Mouse (Mus musculus): ENCODE measurements around the gene Gnb1. TPM values are rescaled to one million over a fixed set of nuclear protein-coding genes. Genes with fewer than 3 reads are reported as not detected.
A peak's percentile ranks its signal among the peaks of the same experiment; 100 is the strongest.

Gene Gnb1
- 607 and 643 TPM in 2 replicates for polyA plus RNA-seq (2016; fragmentation: Nextera tagmentation; extraction: Ambion mirVana)

DNA sequence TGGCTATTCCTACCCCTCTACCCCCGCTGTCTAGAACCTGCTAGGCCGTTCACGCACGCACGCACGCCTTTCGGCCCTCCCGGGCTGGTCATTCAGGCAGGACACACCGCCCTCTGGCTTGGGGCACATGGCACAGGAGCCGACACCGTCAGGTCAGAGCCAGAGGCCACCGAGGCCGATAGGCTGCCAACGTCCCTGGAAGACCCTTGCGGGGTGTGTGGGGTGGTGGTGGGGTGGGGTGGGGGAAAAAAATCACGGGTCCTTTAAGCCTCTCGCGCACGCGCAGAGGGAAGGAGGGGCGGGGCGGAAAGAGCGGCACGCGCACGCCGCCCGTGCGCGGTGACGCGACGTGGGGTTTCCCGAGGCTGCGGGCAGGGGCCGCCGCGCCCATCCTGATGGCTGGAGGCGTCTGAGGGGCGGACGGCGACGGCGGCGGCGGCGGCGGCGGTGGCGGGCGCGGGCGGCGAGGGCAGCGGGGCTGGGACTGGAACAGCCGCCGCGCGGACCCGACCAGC, at the start of gene Gnb1:
Gene Gnb1, plus strand, starts transcription at position 372 of the 515 bp plus-strand sequence.
- Histone ChIP-seq H3K4me1 (peaks cover 60% of the 10 kb centered on the region), H3K9me3 (no peaks in the 10 kb centered on the region), H3K27ac (peak within 1 kb of the TSS; percentile 99), H3K4me3 (peak within 1 kb of the TSS; percentile 91), H3K36me3 (replicated peaks) (peaks cover 13% of the 10 kb centered on the region), H3K27me3 (ENCODE audit: poor library complexity, severe bottlenecking) (no peaks in the 10 kb centered on the region)
- WGBS = 2% methylated on average over 59 of the region's 60 CpGs
- peak; percentile 88 for DNase-seq (ENCODE audit: extremely low spot score, low spot score)

DNA sequence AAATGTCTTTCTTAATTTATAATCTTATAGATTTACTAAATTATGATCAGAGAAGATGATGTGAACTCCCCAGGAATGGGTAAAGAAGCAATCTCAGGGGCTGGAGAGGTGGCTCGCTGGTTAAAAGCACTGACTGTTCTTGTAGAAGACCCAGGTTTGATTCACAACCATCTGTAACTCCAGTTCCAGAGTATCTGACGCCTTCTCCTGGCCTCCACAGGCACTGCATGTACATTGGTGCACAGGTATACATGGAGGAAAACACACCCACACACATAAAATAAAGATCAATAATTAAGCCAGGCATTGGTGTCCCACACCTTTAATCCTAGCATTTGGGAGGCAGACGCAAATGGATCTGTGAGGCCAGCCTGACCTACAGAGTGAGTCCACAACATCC, 48.4 kb upstream of the Gnb1 start:
- H3K4me1 ChIP-seq = no peaks in the 10 kb centered on the region
- H3K9me3 ChIP-seq = no peaks in the 10 kb centered on the region
- H3K27ac ChIP-seq = no peak overlapping the region
- H3K4me3 ChIP-seq = no peak overlapping the region
- 73% methylated on average over 3 of the region's 3 CpGs for WGBS
- no peaks in the 10 kb centered on the region for H3K36me3 ChIP-seq (replicated peaks)
- DNase-seq (ENCODE audit: extremely low spot score, low spot score) = no peak
- no peaks in the 10 kb centered on the region for H3K27me3 ChIP-seq (ENCODE audit: poor library complexity, severe bottlenecking)

- Histone ChIP-seq H3K4me3 (peak overlapping the region; percentile 4; the same call in 1 of the 2 replicates), H3K27ac (0 out of 2 replicates have a peak overlapping the region, but pooled peaks have one; percentile 17), H3K4me1 (peaks cover 6% of the 10 kb centered on the region), H3K36me3 (replicated peaks) (no peaks in the 10 kb centered on the region), H3K27me3 (ENCODE audit: poor library complexity, severe bottlenecking) (no peaks in the 10 kb centered on the region), H3K9me3 (no peaks in the 10 kb centered on the region)
- DNase-seq (ENCODE audit: extremely low spot score, low spot score) = no peak
- 38% methylated on average over 10 of the region's 10 CpGs for WGBS
Measured at GRCm38 (mm10) chr4:155451597-155451996, 39.6 kb upstream of the Gnb1 start.

- H3K27ac ChIP-seq = no peak overlapping the region
- no peaks in the 10 kb centered on the region for H3K27me3 ChIP-seq (ENCODE audit: poor library complexity, severe bottlenecking)
- peaks cover 4% of the 10 kb centered on the region; the same call in 1 of the 2 replicates for H3K4me1 ChIP-seq
- H3K36me3 ChIP-seq (replicated peaks) = no peaks in the 10 kb centered on the region
- 85% methylated on average over 5 of the region's 5 CpGs for WGBS
- H3K9me3 ChIP-seq = no peaks in the 10 kb centered on the region
- H3K4me3 ChIP-seq = no peak overlapping the region
- no peak for DNase-seq (ENCODE audit: extremely low spot score, low spot score)
Measured at GRCm38 (mm10) chr4:155458575-155458974, 32.6 kb upstream of the Gnb1 start.

DNA sequence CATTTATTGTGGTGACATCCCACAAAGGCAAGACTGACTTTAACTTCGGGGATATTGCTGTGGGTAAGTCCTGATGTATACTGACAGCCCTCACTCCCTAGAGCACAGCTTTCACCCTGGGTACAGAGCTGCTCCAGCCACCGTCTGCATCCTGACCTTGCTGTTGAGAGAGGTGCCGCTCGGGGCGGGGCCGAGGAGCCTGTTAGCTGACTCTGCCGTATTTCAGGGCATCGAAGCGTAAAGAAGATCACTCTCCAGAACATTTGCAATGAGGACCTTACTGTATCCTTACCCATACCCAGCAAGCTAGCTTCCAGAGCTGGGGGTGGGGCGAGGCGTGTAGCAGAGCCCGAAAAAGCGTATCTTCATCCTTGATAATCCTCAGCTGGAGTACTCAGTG, 28.1 kb upstream of the Gnb1 start:
- DNase-seq (ENCODE audit: extremely low spot score, low spot score) = no peak
- Histone ChIP-seq H3K27me3 (ENCODE audit: poor library complexity, severe bottlenecking) (peaks cover 8% of the 10 kb centered on the region; the same call in 1 of the 2 replicates), H3K9me3 (no peaks in the 10 kb centered on the region), H3K27ac (no peak overlapping the region), H3K4me3 (no peak overlapping the region), H3K4me1 (peaks cover 4% of the 10 kb centered on the region; the same call in 1 of the 2 replicates), H3K36me3 (replicated peaks) (no peaks in the 10 kb centered on the region)
- 86% methylated on average over 13 of the region's 13 CpGs for WGBS

DNA sequence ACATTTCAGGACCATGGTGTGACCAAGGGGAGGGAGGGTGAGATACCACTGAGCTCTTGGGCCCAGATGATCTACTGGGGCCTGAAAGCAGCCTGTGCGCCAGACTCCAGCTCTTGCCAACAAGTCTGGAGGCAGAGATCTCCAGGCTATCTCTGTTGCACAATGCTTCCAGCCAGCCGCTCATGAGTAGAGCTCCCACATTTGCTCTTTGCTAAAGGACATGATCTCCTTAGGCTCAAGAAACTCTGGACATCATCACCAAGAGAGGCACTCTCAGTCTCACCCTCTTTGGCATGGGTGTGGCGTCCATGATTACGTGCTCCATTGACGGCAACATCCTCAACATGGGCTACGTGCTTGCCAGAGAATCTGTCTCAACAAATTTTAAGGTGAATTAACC, 27.6 kb upstream of the Gnb1 start:
- H3K9me3 ChIP-seq = no peaks in the 10 kb centered on the region
- DNase-seq (ENCODE audit: extremely low spot score, low spot score) = no peak
- peaks cover 8% of the 10 kb centered on the region for H3K27me3 ChIP-seq (ENCODE audit: poor library complexity, severe bottlenecking)
- H3K27ac ChIP-seq = no peak overlapping the region
- WGBS = 88% methylated on average over 6 of the region's 6 CpGs
- H3K36me3 ChIP-seq (replicated peaks) = no peaks in the 10 kb centered on the region
- H3K4me1 ChIP-seq = peaks cover 6% of the 10 kb centered on the region
- no peak overlapping the region for H3K4me3 ChIP-seq

- H3K27me3 ChIP-seq (ENCODE audit: poor library complexity, severe bottlenecking) = peaks cover 13% of the 10 kb centered on the region
- DNase-seq (ENCODE audit: extremely low spot score, low spot score) = no peak
- WGBS = 91% methylated on average over 4 of the region's 4 CpGs
Measured at GRCm38 (mm10) chr4:155464061-155464460, 27.1 kb upstream of the Gnb1 start.

DNA sequence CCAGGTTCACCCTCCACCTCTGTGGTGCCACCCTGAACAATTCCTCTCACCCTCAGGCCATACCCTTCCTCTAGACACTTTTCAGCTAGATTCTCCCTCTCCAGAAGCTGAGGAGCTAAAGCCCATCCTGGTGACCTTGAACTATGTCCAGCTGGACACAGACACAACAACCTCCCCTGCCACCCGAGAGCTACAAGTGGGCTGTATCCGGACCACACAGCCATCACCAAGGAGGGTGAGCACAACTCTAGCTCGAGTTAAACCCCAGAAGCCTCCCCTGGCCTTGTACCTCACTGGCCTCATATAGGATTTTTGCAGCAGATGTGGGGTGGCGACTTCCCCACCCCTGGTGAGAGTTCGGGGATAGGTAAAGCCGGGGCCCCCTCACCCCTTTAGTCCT, 25.6 kb upstream of the Gnb1 start:
- 80% methylated on average over 6 of the region's 6 CpGs for WGBS
- DNase-seq (ENCODE audit: extremely low spot score, low spot score) = no peak
- H3K27me3 ChIP-seq (ENCODE audit: poor library complexity, severe bottlenecking) = peaks cover 28% of the 10 kb centered on the region
- H3K27ac ChIP-seq = no peak overlapping the region
- no peaks in the 10 kb centered on the region for H3K9me3 ChIP-seq
- H3K4me1 ChIP-seq = peaks cover 20% of the 10 kb centered on the region
- no peaks in the 10 kb centered on the region for H3K36me3 ChIP-seq (replicated peaks)
- no peak overlapping the region for H3K4me3 ChIP-seq

More at GRCm38 (mm10) chr4:155464061-155464460, 27.1 kb upstream of the Gnb1 start:
- Histone ChIP-seq H3K4me1 (peaks cover 10% of the 10 kb centered on the region), H3K4me3 (no peak overlapping the region), H3K9me3 (no peaks in the 10 kb centered on the region), H3K27ac (no peak overlapping the region), H3K36me3 (replicated peaks) (no peaks in the 10 kb centered on the region)

DNA sequence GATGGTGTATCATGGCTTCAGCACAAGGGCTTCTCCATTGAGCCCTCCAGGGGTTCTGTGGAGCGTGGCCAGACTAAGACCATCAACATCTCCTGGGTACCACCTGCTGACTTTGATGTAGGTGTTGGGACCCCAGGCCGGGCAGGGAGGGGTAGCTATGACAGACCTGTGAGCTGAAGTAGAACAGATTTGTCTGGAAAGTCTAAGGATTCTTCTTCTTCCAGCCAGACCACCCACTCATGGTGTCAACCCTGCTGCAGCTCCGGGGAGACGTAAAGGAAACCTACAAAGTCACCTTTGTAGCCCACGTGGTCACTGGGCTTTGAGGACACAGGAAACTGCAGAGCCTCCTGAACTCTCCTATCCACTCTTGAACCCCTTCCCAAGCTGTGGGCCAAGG, 25.1 kb upstream of the Gnb1 start:
- Histone ChIP-seq H3K9me3 (no peaks in the 10 kb centered on the region), H3K36me3 (replicated peaks) (no peaks in the 10 kb centered on the region), H3K4me3 (no peak overlapping the region), H3K27ac (no peak overlapping the region), H3K27me3 (ENCODE audit: poor library complexity, severe bottlenecking) (peaks cover 31% of the 10 kb centered on the region), H3K4me1 (peaks cover 17% of the 10 kb centered on the region)
- no peak for DNase-seq (ENCODE audit: extremely low spot score, low spot score)
- WGBS = 88% methylated on average over 5 of the region's 5 CpGs

- Histone ChIP-seq H3K27me3 (ENCODE audit: poor library complexity, severe bottlenecking) (peaks cover 31% of the 10 kb centered on the region), H3K4me3 (no peak overlapping the region), H3K9me3 (no peaks in the 10 kb centered on the region), H3K4me1 (peaks cover 16% of the 10 kb centered on the region), H3K36me3 (replicated peaks) (no peaks in the 10 kb centered on the region), H3K27ac (no peak overlapping the region)
- no peak for DNase-seq (ENCODE audit: extremely low spot score, low spot score)
- 84% methylated on average over 13 of the region's 13 CpGs for WGBS
Measured at GRCm38 (mm10) chr4:155467237-155468010, 23.7 kb upstream of the Gnb1 start.

GRCm38 (mm10) chr4:155468952-155469351, 22.2 kb upstream of the Gnb1 start, which contains the start of gene Tmem52:
TSS of gene Tmem52 (plus strand) at chr4:155469114.
- Histone ChIP-seq H3K9me3 (no peaks in the 10 kb centered on the region), H3K4me1 (peaks cover 16% of the 10 kb centered on the region), H3K36me3 (replicated peaks) (no peaks in the 10 kb centered on the region), H3K27me3 (ENCODE audit: poor library complexity, severe bottlenecking) (peaks cover 31% of the 10 kb centered on the region), H3K27ac (peak within 1 kb of the TSS; percentile 48; the same call in 1 of the 2 replicates), H3K4me3 (peak within 1 kb of the TSS; percentile 42)
- DNase-seq (ENCODE audit: extremely low spot score, low spot score) = no peak
- 8% methylated on average over 21 of the region's 21 CpGs for WGBS

DNA sequence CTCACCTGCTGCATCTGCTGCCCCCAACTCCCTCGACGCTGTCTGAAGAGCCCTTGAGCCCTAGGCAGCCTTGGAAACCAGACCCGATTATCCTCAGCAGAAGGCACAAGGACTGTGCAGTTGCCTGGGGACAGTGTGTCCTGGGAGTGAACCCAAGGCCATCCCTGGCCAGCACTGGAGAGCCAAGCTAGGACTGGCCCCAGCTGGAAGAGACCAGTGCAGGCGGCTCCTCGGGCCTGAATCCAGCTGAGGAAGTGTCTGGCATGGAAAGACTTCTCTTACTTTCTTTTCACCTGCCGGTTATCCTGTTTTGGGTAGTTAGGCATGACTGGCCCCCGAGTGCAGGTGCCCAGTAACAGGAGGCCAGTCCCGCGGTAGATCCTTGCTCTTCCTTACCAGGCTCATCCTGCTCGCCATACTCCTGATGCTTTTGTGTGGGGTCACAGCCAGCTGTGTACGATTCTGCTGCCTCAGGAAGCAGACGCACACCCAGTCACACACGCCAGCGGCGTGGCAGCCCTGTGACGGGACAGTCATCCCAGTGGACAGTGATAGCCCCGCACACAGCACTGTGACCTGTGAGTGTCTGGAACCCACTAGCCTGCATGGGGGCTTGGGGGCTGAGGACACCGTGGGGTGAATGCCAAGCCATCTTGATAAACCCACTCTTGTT, 21.4 kb upstream of the Gnb1 start:
- H3K36me3 ChIP-seq (replicated peaks) = no peaks in the 10 kb centered on the region
- DNase-seq (ENCODE audit: extremely low spot score, low spot score) = no peak
- peaks cover 31% of the 10 kb centered on the region for H3K27me3 ChIP-seq (ENCODE audit: poor library complexity, severe bottlenecking)
- peak overlapping the region; percentile 42; the same call in 1 of the 2 replicates for H3K4me3 ChIP-seq
- H3K9me3 ChIP-seq = no peaks in the 10 kb centered on the region
- H3K4me1 ChIP-seq = peaks cover 16% of the 10 kb centered on the region
- H3K27ac ChIP-seq = no peak overlapping the region
- WGBS = 82% methylated on average over 18 of the region's 18 CpGs
